Mouse (Mus musculus): ENCODE measurements around the gene Asxl2.

GRCm38 (mm10) chr12:3547506-3547905, 120.8 kb downstream of the Asxl2 start:
- no peak for TF ChIP-seq POLR2A (IDR thresholded peaks at IDR 0.05; ENCODE audit: extremely low read depth, insufficient read depth, low read length)
- no peak for TF ChIP-seq CTCF (IDR thresholded peaks at IDR 0.05; ENCODE audit: low read depth, low read length)
